Mouse (Mus musculus): ENCODE data around the gene BC048562. TPM values are rescaled to one million over a fixed set of nuclear protein-coding genes. Genes with fewer than 3 reads are reported as not detected.

Gene BC048562
- total RNA-seq, 2 experiments from 2014 or later = not detected

- ATAC-seq (replicated peaks; ENCODE audit: poor library complexity) = peak; percentile 38
Measured at GRCm38 (mm10) chr9:108450292-108451169, 14.2 kb downstream of the BC048562 start.

DNA sequence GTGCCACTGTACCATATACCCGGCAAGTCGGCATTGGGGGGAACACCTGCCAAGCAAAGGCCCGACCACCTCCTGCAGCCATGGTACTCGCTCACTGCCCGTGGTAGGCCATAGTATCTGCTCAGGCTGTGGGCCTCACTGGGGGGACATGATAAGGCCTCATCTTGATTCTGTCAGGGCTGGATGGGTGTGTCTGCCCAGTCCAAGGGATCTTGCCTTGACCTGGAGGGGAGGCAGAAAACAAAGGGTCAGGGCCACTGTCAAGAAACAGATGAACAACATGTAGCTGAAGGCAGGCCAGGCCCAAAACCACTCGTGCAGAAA, 14.8 kb downstream of the BC048562 start:
- ATAC-seq (replicated peaks; ENCODE audit: poor library complexity) = no peak; the same call in 1 of the 2 replicates

DNA sequence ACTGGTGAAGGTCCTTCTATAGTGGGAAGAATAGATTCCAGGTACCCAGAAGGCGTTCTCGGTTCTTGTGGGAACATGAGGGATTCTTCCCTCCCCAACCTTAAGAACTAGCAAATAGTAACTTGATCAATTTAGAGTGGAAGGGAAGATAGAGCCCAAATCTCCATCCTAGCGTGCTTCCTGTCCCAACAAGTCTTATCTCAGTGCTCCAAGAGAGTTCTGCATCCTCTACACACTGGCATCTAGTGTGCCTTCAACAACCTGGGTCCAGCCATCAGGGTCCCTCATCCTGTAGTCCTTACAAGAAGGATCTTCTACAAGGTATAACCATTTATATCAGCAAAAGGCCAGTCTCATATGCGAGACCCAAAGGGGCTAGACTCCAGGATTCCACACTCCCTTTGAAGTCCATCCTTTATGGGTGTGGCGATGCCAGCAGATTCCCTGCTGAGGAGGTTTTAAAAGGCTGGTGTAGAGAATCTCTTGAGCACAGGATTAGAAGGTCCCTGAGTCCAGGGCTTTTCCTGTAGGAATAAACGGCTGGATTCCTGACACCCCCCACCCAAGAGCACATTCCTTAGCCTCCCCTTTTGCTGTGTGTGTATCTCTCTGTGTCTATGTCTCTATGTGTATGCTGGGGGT, 15.4 kb downstream of the BC048562 start:
- ATAC-seq (replicated peaks; ENCODE audit: poor library complexity) = no peak

DNA sequence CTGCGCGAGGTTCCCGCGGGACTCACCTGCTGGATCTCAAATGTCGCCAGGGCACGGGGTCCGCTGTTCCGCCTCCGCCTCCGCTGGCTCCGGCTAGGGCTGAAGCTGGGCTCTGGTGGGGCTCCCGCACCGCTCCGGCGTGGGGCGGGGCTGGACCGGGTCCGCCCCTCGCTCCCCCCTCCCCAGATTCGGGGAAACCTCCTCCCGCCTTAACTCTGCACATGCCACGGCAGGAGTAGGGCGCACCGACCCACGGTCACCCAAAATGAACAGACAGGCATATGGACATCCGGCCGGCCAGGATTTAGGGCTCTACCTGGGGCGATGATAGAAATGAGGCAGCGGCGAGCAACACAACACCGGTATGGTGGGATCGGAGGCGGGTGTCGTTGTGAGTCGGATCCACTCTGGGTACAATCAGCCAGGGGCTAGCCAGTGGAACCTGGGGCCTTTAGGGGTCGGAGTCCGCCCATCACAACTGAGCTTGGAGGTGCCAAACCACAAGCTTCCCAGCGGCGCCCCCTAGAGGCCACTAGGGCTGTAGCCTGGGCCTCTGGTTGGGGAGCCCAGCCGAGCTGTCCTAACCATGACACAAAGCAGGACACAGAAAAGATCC, 16.1 kb downstream of the BC048562 start:
- ATAC-seq (replicated peaks; ENCODE audit: poor library complexity) = peak; percentile 72

DNA sequence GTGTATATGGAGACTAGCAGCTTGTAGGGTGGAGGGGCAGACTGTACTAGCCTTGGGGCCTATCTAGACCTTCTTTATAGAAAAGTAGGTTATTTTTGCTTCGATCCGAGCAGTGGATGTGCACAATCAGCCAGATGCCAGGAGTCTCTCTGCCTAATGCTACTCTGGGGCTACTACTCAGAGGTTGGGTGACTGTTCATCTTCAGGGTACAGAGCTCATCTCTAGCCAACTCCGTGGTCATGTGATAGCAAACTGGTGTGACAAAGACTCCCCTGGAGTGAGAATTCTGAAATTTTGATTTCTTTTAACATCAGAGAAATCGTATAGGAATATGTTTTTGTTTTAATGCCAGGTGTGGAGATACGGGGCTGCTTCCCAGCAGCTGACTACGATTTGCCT, 16.6 kb downstream of the BC048562 start:
- ATAC-seq (replicated peaks; ENCODE audit: poor library complexity) = 0 out of 2 replicates have a peak, but pooled peaks have one; percentile 20

GRCm38 (mm10) chr9:108453458-108453857, 17.2 kb downstream of the BC048562 start:
- ATAC-seq (replicated peaks; ENCODE audit: poor library complexity) = no peak

DNA sequence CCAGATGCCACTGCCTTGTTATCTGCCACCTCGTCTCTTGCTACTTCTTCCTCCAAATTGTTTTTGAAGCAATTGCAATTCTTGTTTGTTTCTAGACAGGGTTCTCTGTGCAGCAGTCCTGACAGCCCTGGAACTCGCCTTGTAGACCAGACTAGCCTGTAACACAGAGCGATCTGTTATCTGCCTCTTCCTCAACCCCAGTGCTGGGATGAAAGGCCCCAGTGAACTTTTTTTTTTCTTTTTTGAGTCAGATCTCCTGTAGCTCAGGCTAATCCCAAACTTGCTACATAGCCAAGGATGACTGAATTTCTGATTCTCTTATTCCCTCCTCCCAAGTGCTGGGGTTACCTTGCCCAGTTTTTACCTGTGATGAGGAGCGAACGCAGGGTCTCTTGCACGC, 18.1 kb downstream of the BC048562 start:
- ATAC-seq (replicated peaks; ENCODE audit: poor library complexity) = no peak

GRCm38 (mm10) chr9:108455747-108456571, 19.7 kb downstream of the BC048562 start:
- no peak for ATAC-seq (replicated peaks; ENCODE audit: poor library complexity)

DNA sequence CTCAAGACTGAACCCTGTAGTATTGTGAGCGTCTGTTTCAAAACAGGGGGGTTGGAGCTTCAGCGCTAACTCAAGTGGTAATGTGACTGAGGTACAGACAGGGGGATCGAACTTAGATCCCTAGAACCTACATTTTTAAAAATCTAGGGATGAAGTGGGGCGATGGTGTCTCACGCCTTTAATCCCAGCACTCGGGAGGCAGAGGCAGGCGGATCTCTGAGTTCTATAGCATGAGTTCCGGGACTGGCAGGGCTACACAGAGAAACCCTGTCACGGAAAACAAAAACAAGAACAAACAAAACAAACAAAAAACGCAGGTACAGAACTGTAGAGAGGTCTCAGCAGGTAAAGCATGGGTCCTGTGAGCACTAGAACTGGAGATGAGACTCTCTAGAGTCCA, 20.7 kb downstream of the BC048562 start:
- no peak for ATAC-seq (replicated peaks; ENCODE audit: poor library complexity)

GRCm38 (mm10) chr9:108459939-108460318, 23.6 kb downstream of the BC048562 start:
- peak; percentile 4; the same call in 1 of the 2 replicates for ATAC-seq (replicated peaks; ENCODE audit: poor library complexity)

DNA sequence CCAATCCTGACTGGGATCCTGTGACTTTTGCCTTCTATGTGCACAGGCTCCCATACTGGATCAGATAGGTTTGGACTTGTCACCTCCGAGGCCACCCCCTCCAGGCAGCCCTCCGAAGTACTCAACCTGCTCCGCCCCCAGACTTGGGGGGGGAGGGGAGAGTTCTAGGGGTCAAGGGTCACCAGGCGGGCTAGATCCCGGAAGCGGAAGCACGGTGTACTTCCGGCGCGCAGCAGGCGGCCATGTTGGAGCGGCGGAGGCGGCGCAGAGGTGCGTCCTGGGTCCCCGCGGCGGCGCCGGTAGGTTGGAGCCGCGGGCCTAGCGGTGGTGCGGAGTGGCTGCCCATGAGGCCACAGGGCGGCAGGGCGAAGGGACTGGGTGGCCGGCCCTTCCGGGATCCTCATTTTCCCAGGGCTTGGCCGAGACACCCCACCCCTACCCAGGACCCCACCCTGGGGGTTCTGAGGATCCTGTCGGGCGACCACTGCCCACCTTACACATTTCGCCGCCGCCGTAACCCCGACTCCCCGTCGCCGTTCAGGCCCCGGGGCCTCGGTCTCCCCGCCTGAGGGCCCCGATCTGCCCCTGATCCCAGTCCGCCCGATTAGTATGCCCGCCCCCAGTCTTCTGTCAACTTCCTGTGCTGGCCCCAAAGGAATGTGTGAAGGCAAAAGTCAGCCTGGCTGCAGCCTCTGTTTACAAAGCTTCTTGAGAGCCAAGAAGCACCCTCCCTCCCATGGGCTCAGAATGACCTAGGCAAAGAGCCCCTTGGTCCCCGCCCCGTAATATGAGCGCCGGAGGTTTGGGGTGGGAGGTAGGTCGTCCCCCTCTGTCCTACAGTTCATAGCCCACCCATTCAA, 24.3 kb downstream of the BC048562 start, which contains the start of gene Ccdc71:
TSS of gene Ccdc71 (plus strand) at position 209 of the 860 bp plus-strand sequence.
- peak; percentile 97 for ATAC-seq (replicated peaks; ENCODE audit: poor library complexity)

- ATAC-seq (replicated peaks; ENCODE audit: poor library complexity) = no peak
Measured at GRCm38 (mm10) chr9:108461181-108461631, 24.9 kb downstream of the BC048562 start, which contains the start of gene Klhdc8b. TSS of gene Klhdc8b (minus strand) at chr9:108461581.

DNA sequence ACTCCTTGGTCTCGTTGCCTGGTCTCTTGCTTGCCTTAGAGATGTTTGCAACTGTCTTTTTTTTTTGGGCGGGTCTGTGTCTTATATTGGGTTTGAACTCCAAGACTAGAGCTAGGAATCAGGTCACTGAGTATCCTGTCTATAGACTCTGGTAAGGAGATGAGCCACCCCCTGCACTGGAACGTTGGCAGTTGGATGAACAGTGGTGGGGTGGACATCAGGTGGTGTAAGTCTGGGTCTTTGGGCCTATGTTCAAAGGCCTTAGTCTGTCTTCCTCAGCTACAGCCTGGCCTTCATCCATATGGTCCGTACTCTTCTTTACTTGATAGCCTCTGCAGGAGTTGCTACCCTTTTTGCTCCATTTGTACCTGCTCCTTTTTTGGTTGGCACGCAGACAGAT, 25.4 kb downstream of the BC048562 start:
- ATAC-seq (replicated peaks; ENCODE audit: poor library complexity) = no peak

GRCm38 (mm10) chr9:108462192-108462591, 25.9 kb downstream of the BC048562 start:
- ATAC-seq (replicated peaks; ENCODE audit: poor library complexity) = no peak

DNA sequence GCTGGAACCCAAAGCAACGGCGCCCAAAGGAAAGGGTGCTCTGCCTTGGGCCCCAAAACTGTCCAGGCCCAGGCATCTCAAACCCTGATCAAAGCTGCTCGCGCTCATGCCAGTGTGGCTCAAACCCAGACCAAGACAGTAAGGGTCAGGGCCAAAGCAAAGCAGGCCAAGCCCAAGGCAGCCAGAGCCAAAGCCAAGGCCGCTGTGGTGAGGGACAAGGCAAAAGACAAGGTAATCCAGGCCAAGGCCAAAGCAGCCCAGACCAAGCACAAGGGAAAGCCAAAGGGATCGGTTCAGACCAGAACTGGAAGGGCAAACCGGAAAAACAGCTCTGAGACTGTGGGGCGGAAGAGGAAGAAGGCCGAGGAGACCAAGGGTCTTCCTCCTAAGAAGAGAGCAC, 27.4 kb downstream of the BC048562 start:
- ATAC-seq (replicated peaks; ENCODE audit: poor library complexity) = no peak

- no peak for ATAC-seq (replicated peaks; ENCODE audit: poor library complexity)
Measured at GRCm38 (mm10) chr9:108466219-108466618, 29.9 kb downstream of the BC048562 start.

DNA sequence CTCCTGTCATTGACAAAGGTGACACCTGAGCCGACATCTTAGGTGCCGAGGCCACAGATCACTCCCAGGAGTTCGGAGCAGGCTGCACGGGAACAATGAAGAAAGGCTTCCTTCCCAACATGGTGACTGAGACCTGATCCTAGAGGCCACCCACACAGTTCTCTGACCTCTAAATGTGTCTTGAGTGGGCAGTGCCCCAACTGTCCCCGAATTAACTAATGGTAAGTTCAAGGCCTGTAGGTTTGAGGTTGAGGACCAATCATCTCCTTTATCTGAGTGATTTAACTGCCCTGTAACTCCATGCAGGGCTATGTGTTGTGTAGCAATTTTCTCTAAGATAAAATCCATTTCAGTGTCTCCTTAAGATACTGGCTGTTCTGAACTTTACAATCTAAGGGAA, 33.1 kb downstream of the BC048562 start:
- no peak for ATAC-seq (replicated peaks; ENCODE audit: poor library complexity)

DNA sequence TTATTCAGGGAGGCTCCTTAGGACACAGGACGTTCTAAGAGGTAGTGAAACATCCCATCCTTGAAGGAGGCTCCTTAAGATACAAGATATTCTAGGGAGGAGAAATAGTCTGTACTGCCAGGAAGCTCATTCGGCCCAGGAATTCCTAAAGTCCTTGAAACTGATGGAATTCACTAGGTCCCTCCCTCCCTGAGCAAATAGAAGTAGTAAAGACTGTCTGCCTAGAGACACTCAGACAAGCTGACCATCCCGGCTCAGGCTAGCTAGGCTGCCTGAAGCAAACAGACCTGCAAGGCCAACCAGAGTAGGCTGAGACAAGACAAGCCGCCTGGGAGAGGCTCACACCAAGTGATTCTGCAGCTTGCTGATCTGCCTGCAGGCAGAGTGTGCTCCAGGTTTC, 33.6 kb downstream of the BC048562 start:
- ATAC-seq (replicated peaks; ENCODE audit: poor library complexity) = no peak

DNA sequence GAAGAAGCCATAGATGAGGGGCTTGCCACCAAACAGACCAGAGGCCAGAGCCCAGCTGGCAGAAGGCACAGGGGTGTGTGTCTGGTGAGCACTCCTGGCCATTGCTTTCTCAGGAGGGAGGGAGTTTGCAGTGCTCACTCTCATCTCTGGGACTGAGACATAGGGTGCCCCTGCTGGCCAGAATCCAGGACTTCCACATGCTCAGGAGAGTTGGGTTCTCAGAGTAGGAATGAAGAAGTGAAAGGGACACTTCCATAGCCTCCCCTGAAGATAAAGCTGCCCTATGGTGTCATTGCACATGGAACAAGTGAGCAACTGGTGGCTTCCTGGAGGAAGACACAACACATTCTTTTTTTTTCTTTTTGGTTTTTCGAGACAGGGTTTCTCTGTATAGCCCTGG, 38.2 kb downstream of the BC048562 start:
- ATAC-seq (replicated peaks; ENCODE audit: poor library complexity) = peak; percentile 80
